Mouse (Mus musculus) kidney, postnatal 10 days (tissue): ENCODE data around the gene Ms4a10.

Experiments used
- DNase-seq: peaks from one replicate; pipeline ENCODE4 v3.0.0; 2021; ENCODE audit warnings: mixed read lengths

Ms4a10 gene

DNA sequence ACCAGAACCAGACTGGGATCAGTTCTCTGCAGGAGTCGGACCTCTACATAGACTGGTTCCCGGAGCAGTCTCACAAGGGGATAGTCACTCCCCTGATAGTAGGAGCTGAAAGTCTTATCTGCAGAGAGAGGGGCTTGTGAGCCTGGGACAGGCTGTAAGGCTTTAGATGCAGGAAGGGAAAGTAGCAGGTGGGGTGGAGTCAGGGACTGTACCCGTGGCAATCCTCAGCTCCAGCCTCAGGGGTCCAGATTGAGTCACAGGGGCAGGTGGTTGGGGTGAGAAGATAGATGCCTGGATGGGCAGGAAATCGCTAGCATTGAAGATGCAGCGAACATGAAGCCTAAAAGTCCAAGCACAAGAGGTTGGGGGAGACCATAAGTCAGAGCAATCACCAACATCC, 58.0 kb downstream of the Ms4a10 start:
- DNase-seq = no peak

DNA sequence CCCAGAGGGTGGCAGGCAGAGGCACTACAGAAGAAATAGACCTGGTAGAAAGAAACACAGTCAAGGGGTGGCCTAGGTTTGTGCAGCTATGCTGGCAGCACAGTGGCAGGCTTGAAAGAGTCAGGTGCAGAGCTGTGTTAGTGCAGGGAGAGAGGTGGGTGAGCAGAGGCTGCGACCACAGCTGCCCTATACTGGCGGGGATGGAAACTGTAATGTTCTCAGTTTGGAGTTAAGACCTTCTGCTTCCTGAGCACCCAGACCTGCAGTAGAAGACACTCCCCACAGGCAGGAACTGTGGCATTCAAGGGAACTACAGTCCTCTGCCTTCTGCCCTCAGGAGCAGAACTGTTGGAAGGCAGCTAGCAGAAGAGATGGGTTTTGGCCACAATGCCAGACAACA, 59.6 kb downstream of the Ms4a10 start:
- DNase-seq = no peak

DNA sequence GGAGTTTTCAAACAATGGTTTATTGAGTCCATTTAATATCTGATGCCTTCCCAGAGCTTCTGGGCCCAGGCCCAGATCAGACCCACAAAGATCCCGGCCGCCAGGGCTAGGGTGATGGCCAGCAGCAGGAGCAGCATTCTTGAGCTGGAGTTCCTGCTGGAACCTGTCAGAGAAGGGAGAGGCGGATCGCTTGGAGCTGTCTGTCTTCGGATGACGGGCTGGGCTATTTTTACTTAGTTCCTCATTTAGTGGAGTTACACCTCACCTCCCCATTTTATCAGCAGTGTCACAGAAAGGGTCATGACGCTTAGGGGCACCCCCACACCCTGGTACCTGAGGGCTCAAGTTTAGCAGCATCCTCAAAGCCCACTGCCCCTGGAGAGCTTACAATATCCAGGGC, 60.2 kb downstream of the Ms4a10 start:
- DNase-seq = no peak
